Mouse (Mus musculus) embryonic facial prominence, embryonic 11.5 days (tissue): ENCODE measurements around the gene Serpinb5. TPM values are rescaled to one million over a fixed set of nuclear protein-coding genes. Genes with fewer than 3 reads are reported as not detected.

ENCODE experiments used
- ATAC-seq: fragments of 200-750 bp; cut with Nextera tagmentation; replicated peaks from 2 replicates; pipeline ENCODE4 v1.8.0; 2017; ENCODE audit warnings: low read depth; ENCODE audit not compliant: insufficient number of reproducible peaks, low FRiP score, low TSS enrichment
- DNase-seq: peaks from one replicate; pipeline ENCODE4 v3.0.0-alpha.2; 2015; ENCODE audit warnings: low spot score
- H3K27ac ChIP-seq: fragments of 300-500 bp; sonication (generic); replicated peaks from 2 replicates; pipeline ENCODE4 v1.5.1; 2014; ENCODE audit warnings: mild to moderate bottlenecking, low read depth, low read length, control low read depth
- H3K27me3 ChIP-seq: fragments of 300-500 bp; sonication (generic); 2 replicates; pipeline ENCODE4 v1.6.1; 2014; ENCODE audit warnings: mild to moderate bottlenecking, low read length, moderate library complexity, mixed read lengths; ENCODE audit not compliant: control insufficient read depth, insufficient read depth
- H3K36me3 ChIP-seq: fragments of 300-500 bp; sonication (generic); replicated peaks from 2 replicates; pipeline ENCODE4 v1.6.1; 2014; ENCODE audit warnings: low read depth, mild to moderate bottlenecking, low read length, moderate library complexity, mixed read lengths; ENCODE audit not compliant: control insufficient read depth, insufficient read depth
- H3K4me1 ChIP-seq: fragments of 300-500 bp; sonication (generic); 2 replicates; pipeline ENCODE4 v1.6.1; 2014; ENCODE audit warnings: low read length, mixed read lengths; ENCODE audit not compliant: control insufficient read depth, insufficient read depth
- H3K4me2 ChIP-seq: fragments of 300-500 bp; sonication (generic); 2 replicates; pipeline ENCODE4 v1.6.1; 2014; ENCODE audit warnings: low read depth, mild to moderate bottlenecking, control low read depth, low read length, moderate library complexity
- H3K4me3 ChIP-seq: fragments of 300-500 bp; sonication (generic); 2 replicates; pipeline ENCODE4 v1.5.1; 2014; ENCODE audit warnings: low read depth, low read length, control low read depth
- H3K9ac ChIP-seq: fragments of 300-500 bp; sonication (generic); replicated peaks from 2 replicates; pipeline ENCODE4 v1.6.1; 2014; ENCODE audit warnings: mild to moderate bottlenecking, control low read depth, low read length
- H3K9me3 ChIP-seq: fragments of 300-500 bp; sonication (generic); replicated peaks from 2 replicates; pipeline ENCODE4 v1.6.1; 2016; ENCODE audit warnings: mild to moderate bottlenecking, low read length, inconsistent platforms, mixed read lengths; ENCODE audit not compliant: control insufficient read depth
- WGBS: fragments of 180-500 bp; shearing (Covaris S2); extraction: QIAGEN DNeasy Blood & Tissue Kit; methylation state at CpG from one replicate; pipeline ENCODE4 v1.1.7; 2014; 5-methylcytosine and 5-hydroxymethylcytosine counted together
- polyA plus RNA-seq: library from polyadenylated mRNA; unstranded; fragments of >200 nt; fragmentation: Nextera tagmentation; extraction: Ambion mirVana; gene quantifications from 2 replicates; pipeline ENCODE4 v1.2.1, GENCODE M21; 2014

Serpinb5 gene
- polyA plus RNA-seq = 0.42 and 0.46 TPM in 2 replicates

GRCm38 (mm10) chr1:106860847-106861246 lies at the start of gene Serpinb5:
TSS of gene Serpinb5 (plus strand) at chr1:106861173.
- 64% methylated on average over 8 of the region's 8 CpGs for WGBS
- H3K36me3 ChIP-seq = no peaks in the 10 kb centered on the region
- H3K27me3 ChIP-seq = no peaks in the 10 kb centered on the region
- no peak within 1 kb of the TSS for H3K4me3 ChIP-seq
- ATAC-seq (no peak), DNase-seq (no peak)
- no peak within 1 kb of the TSS for H3K9ac ChIP-seq
- no peak within 1 kb of the TSS for H3K27ac ChIP-seq
- no peak within 1 kb of the TSS for H3K4me2 ChIP-seq
- H3K4me1 ChIP-seq = no peaks in the 10 kb centered on the region
- H3K9me3 ChIP-seq = no peaks in the 10 kb centered on the region

DNA sequence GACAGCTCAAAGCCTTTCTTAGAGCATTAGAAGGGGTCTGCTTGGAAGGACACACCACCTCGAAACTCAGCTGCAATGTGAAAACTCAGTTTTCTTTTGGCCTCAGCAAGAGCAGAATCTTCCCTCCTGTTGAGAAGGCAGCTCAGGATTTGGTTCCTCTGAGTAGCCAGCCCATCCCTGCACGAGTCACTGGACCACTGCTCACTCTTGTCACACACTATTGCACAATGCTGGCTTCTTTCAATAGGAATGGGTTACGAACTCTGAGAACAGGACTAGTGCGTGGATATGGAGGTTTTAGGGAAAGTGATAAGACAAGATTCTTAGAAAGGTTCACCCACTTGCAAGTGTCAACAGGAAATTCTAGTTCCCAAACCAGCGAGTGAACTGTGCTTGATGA lies 46.1 kb upstream of the Serpinb5 start:
- no peak overlapping the region for H3K4me3 ChIP-seq
- ATAC-seq (no peak), DNase-seq (no peak)
- H3K9me3 ChIP-seq = no peaks in the 10 kb centered on the region
- 73% methylated on average over 5 of the region's 5 CpGs for WGBS
- H3K27ac ChIP-seq = no peak overlapping the region
- no peaks in the 10 kb centered on the region for H3K4me1 ChIP-seq
- H3K4me2 ChIP-seq = no peak overlapping the region
- H3K9ac ChIP-seq = no peak overlapping the region
- H3K27me3 ChIP-seq = no peaks in the 10 kb centered on the region
- no peaks in the 10 kb centered on the region for H3K36me3 ChIP-seq

GRCm38 (mm10) chr1:106815265-106815664 lies 45.7 kb upstream of the Serpinb5 start:
- Histone ChIP-seq H3K4me1 (no peaks in the 10 kb centered on the region), H3K27me3 (no peaks in the 10 kb centered on the region), H3K4me3 (no peak overlapping the region), H3K27ac (no peak overlapping the region), H3K9ac (no peak overlapping the region), H3K36me3 (no peaks in the 10 kb centered on the region), H3K9me3 (no peaks in the 10 kb centered on the region), H3K4me2 (no peak overlapping the region)
- 80% methylated on average over 6 of the region's 6 CpGs for WGBS
- DNase-seq (no peak), ATAC-seq (no peak)

DNA sequence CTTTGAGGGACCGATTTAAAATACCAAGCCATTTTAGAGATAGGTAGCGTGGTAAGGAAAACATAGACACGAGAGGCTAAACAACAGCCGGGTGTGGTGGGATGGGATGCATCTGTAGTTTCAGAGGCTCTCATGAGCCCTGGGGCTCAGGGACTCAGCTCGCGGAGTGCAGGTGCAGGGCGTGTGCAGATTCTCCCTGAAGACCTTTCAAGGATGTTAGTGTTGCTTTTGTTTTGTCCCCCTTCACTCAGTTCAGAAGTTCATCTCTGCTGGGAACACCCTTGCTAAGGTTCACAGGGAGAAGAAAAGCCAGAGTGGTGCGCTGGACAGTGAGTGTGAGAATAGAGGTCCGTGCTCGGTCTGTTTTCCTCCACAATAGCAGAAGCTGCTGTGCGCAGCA lies 44.2 kb upstream of the Serpinb5 start:
- no peak overlapping the region for H3K27ac ChIP-seq
- DNase-seq (no peak), ATAC-seq (no peak)
- H3K4me3 ChIP-seq = no peak overlapping the region
- no peak overlapping the region for H3K9ac ChIP-seq
- no peaks in the 10 kb centered on the region for H3K36me3 ChIP-seq
- WGBS = 83% methylated on average over 11 of the region's 11 CpGs
- no peak overlapping the region for H3K4me2 ChIP-seq
- H3K4me1 ChIP-seq = no peaks in the 10 kb centered on the region
- H3K9me3 ChIP-seq = no peaks in the 10 kb centered on the region
- H3K27me3 ChIP-seq = no peaks in the 10 kb centered on the region

DNA sequence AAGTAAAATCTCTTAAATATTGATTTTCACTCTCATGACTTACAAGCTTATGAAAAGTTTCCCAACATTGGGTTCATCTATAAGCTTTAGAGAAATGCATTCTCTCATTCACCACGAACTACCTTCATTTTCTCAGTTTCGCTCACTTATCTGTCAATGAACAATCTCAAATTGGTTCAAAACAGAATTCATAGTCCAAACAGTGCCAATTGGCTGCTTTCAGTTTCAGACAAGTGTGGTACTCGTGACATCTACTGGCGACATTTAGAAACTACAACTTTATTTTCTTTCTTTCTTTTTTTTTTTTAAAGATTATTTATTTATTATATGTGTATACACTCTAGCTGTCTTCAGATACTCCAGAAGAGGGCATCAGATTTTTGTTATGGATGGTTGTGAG lies 42.6 kb upstream of the Serpinb5 start:
- ATAC-seq (no peak), DNase-seq (peak; percentile 54)
- no peak overlapping the region for H3K4me2 ChIP-seq
- no peaks in the 10 kb centered on the region for H3K9me3 ChIP-seq
- no peaks in the 10 kb centered on the region for H3K4me1 ChIP-seq
- no peak overlapping the region for H3K9ac ChIP-seq
- H3K4me3 ChIP-seq = no peak overlapping the region
- WGBS = 28% methylated on average over 4 of the region's 4 CpGs
- no peaks in the 10 kb centered on the region for H3K27me3 ChIP-seq
- no peak overlapping the region for H3K27ac ChIP-seq
- no peaks in the 10 kb centered on the region for H3K36me3 ChIP-seq

DNA sequence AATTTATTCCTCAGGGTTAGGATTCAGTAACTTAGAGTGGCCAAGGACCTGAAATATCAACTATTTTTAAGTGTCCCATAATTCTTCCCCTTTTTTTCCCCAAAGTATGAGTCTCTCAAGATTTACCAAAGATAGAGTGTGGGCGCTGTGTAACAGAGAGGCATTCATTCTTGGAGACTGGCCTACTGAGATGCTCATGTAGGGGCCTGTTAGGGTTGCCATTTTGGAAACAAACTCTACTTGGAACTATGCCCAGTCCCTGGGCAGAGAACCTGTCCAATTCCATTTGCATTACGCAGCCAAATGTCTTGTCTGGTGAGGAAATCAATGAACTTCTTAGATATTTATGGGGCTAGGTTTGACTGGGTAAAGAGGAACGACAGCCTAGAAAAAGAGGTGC lies 38.7 kb upstream of the Serpinb5 start:
- no peaks in the 10 kb centered on the region for H3K9me3 ChIP-seq
- H3K4me1 ChIP-seq = no peaks in the 10 kb centered on the region
- H3K4me3 ChIP-seq = no peak overlapping the region
- DNase-seq (no peak), ATAC-seq (no peak)
- no peak overlapping the region for H3K9ac ChIP-seq
- no peaks in the 10 kb centered on the region for H3K36me3 ChIP-seq
- H3K4me2 ChIP-seq = no peak overlapping the region
- no peaks in the 10 kb centered on the region for H3K27me3 ChIP-seq
- H3K27ac ChIP-seq = no peak overlapping the region
- 88% methylated on average over 3 of the region's 3 CpGs for WGBS

- WGBS = 74% methylated on average over 4 of the region's 4 CpGs
- DNase-seq (no peak), ATAC-seq (no peak)
- Histone ChIP-seq H3K4me1 (no peaks in the 10 kb centered on the region), H3K4me3 (no peak overlapping the region), H3K9ac (no peak overlapping the region), H3K4me2 (no peak overlapping the region), H3K36me3 (no peaks in the 10 kb centered on the region), H3K9me3 (no peaks in the 10 kb centered on the region), H3K27me3 (no peaks in the 10 kb centered on the region), H3K27ac (no peak overlapping the region)
Measured at GRCm38 (mm10) chr1:106828784-106829183, 32.2 kb upstream of the Serpinb5 start.

DNA sequence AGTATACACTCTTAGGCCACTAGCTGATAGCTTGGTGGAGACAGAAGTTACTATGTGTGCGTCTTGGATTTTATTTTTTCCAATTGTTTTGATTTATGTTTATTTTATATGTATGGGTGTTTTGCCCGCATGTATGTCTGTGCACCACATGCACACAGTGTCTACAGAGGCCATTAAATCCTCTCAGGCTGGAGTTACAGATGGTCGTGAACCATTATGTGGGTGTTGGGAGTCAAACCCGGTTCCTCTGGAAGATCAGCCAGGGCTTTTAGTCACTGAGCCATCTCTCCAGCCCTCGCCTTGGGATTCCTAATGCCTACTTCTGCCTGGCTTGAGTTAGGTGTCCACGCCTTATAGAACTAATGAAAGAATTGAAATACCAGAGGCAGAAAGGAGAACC lies 4.6 kb downstream of the Serpinb5 start:
- Histone ChIP-seq H3K9me3 (no peaks in the 10 kb centered on the region), H3K27me3 (no peaks in the 10 kb centered on the region), H3K4me2 (no peak overlapping the region), H3K4me3 (no peak overlapping the region), H3K36me3 (no peaks in the 10 kb centered on the region), H3K9ac (no peak overlapping the region), H3K27ac (no peak overlapping the region), H3K4me1 (no peaks in the 10 kb centered on the region)
- WGBS = 87% methylated on average over 6 of the region's 6 CpGs
- DNase-seq (no peak), ATAC-seq (no peak)
